Mouse (Mus musculus) spleen, embryonic (tissue): ENCODE measurements at regions not wholly inside any gene's neighbourhood (a gene's known extent, or its start where the extent isn't known, plus 50 kb on each side); places are given as distances from the start of the nearest gene placed in this dataset.

Source experiments
- CTCF ChIA-PET: fragments of 350-600 bp; sonication (Branson Sonifier 250); formaldehyde crosslinking; loops from one replicate; lab custom pipeline; 2022; lab: Charles Lee

GRCm38 (mm10) chr1:121842381-121843075 is 274.7 kb upstream of the Ddx18 start:
- CTCF ChIA-PET, result no interaction called here

GRCm38 (mm10) chr1:121833559-121833958 is 265.8 kb upstream of the Ddx18 start:
- CTCF ChIA-PET, result no interaction called here

- CTCF ChIA-PET, result no interaction called here
Measured at GRCm38 (mm10) chr1:121830242-121830641, 262.5 kb upstream of the Ddx18 start.

GRCm38 (mm10) chr1:121822950-121823349 is 255.2 kb upstream of the Ddx18 start:
- CTCF ChIA-PET, result no interaction called here

GRCm38 (mm10) chr1:121803338-121803737 is 235.5 kb upstream of the Ddx18 start:
- CTCF ChIA-PET, result no interaction called here

- CTCF ChIA-PET, result no interaction called here
Measured at GRCm38 (mm10) chr1:121802476-121802875, 234.7 kb upstream of the Ddx18 start.

GRCm38 (mm10) chr1:121798502-121798901 is 230.7 kb upstream of the Ddx18 start:
- CTCF ChIA-PET, result no interaction called here

- CTCF ChIA-PET, result no interaction called here
Measured at GRCm38 (mm10) chr1:121795024-121795786, 227.4 kb upstream of the Ddx18 start.

GRCm38 (mm10) chr1:121785631-121786030 is 217.8 kb upstream of the Ddx18 start:
- CTCF ChIA-PET, result no interaction called here

GRCm38 (mm10) chr1:121773988-121774387 is 206.2 kb upstream of the Ddx18 start:
- CTCF ChIA-PET, result no interaction called here

- CTCF ChIA-PET, result no interaction called here
Measured at GRCm38 (mm10) chr1:121771444-121771843, 203.7 kb upstream of the Ddx18 start.

- CTCF ChIA-PET, result no interaction called here
Measured at GRCm38 (mm10) chr1:121770936-121771335, 203.1 kb upstream of the Ddx18 start.

GRCm38 (mm10) chr1:121760086-121760485 is 192.3 kb upstream of the Ddx18 start:
- CTCF ChIA-PET, result no interaction called here

- CTCF ChIA-PET, result interaction anchor here (1.1 kb wide), 1 partner anchor 12 kb away, joined by 4 read pairs; no protein-coding TSS in a partner anchor
Measured at GRCm38 (mm10) chr1:121745181-121745580, 177.4 kb upstream of the Ddx18 start.

GRCm38 (mm10) chr1:121735113-121735719 is 167.4 kb upstream of the Ddx18 start:
- CTCF ChIA-PET, result no interaction called here

GRCm38 (mm10) chr1:121734456-121735112 is 166.8 kb upstream of the Ddx18 start:
- CTCF ChIA-PET, result no interaction called here

GRCm38 (mm10) chr1:121709317-121709860 is 141.6 kb upstream of the Ddx18 start:
- CTCF ChIA-PET, result interaction anchor here (0.5 kb wide), 1 partner anchor 24 kb away, joined by 3 read pairs; no protein-coding TSS in a partner anchor

GRCm38 (mm10) chr1:121708301-121708700 is 140.5 kb upstream of the Ddx18 start:
- CTCF ChIA-PET, result no interaction called here

GRCm38 (mm10) chr1:121701826-121702225 is 134.0 kb upstream of the Ddx18 start:
- CTCF ChIA-PET, result no interaction called here

GRCm38 (mm10) chr1:121653901-121654300 is 86.1 kb upstream of the Ddx18 start:
- CTCF ChIA-PET, result no interaction called here

GRCm38 (mm10) chr1:121650071-121650470 is 82.3 kb upstream of the Ddx18 start:
- CTCF ChIA-PET, result no interaction called here

- CTCF ChIA-PET, result no interaction called here
Measured at GRCm38 (mm10) chr1:121631466-121631865, 63.7 kb upstream of the Ddx18 start.
